Mouse (Mus musculus) adrenal gland (tissue): ENCODE measurements around the gene Olfr1099.

Source experiments
- intact Hi-C: fragments of 180-260 bp; cut with DNase I; formaldehyde crosslinking; loops from one replicate; pipeline ENCODE4 v1.15.1; 2025
- long read RNA-seq, 2 experiments: library from polyadenylated mRNA; unstranded; transcript quantifications; one replicate each; pipeline ENCODE4 v2.0.0; 2020; ENCODE audit warnings: borderline replicate concordance in 1 of 2; ENCODE audit not compliant: insufficient replicate concordance in 1 of 2

The Olfr1099 gene
- long read RNA-seq, experiment 1: 0 reads
- long read RNA-seq, experiment 2: 0 reads

- intact Hi-C loops: no loop called here
Observed at GRCm38 (mm10) chr2:86960593-86960992, at the start of gene Olfr1099. Gene Olfr1099, minus strand, starts transcription at chr2:86960693.

GRCm38 (mm10) chr2:86998098-86998497 lies 37.6 kb upstream of the Olfr1099 start, which contains the start of gene Olfr1102:
Gene Olfr1102, plus strand, starts transcription at chr2:86998398.
- intact Hi-C loops: no loop called here

GRCm38 (mm10) chr2:86991121-86991520 lies 30.6 kb upstream of the Olfr1099 start, which contains the start of gene Olfr1101:
Gene Olfr1101, minus strand, starts transcription at chr2:86991221.
- intact Hi-C loops: no loop called here

GRCm38 (mm10) chr2:86979854-86980253 lies 19.4 kb upstream of the Olfr1099 start, which contains the start of gene Olfr1100:
Gene Olfr1100, minus strand, starts transcription at chr2:86979954.
- intact Hi-C loops: no loop called here

GRCm38 (mm10) chr2:86926557-86926956 lies 33.9 kb downstream of the Olfr1099 start:
- intact Hi-C loops: no loop called here

- intact Hi-C loops: no loop called here
Observed at GRCm38 (mm10) chr2:86924445-86924844, 36.0 kb downstream of the Olfr1099 start, which contains the start of gene Olfr1098. Gene Olfr1098, minus strand, starts transcription at chr2:86924545.

- intact Hi-C loops: no loop called here
Observed at GRCm38 (mm10) chr2:86905647-86906046, 54.8 kb downstream of the Olfr1099 start.
